Mouse (Mus musculus) left cerebral cortex, adult 9 months (tissue): ENCODE measurements around the gene Mbd6.

Experiments
- DNase-seq, 2 experiments: peaks; one replicate each; pipeline ENCODE4 v3.0.0; 2022; ENCODE audit warnings: low spot score in 2 of 2

Mbd6 gene

DNA sequence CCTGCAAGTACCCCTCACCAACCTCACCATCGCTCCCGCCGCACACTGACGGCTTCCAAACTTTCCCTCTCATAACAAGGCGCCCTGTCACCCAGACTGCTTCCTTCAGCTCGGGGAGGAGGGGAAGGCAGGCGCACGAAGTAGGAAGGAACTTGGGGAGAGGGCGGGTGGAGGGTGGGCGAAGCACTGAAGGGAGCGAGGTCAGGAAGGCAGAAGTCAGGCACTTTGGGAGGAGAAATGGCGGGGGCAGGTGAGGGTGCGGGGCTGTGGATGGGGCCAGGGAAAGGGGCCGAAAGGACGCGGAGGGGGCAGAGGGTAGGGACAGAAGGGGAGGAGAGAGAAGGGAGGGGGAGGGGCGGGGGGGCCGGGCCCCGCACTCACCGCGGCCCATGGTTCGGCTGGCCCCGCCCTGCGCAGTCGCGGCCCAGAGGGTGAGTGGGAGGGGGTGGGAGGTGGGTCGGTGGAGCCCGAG, 454 bp downstream of the Mbd6 start:
- DNase-seq, result peak in 1 of 2 experiments; percentile 50

DNA sequence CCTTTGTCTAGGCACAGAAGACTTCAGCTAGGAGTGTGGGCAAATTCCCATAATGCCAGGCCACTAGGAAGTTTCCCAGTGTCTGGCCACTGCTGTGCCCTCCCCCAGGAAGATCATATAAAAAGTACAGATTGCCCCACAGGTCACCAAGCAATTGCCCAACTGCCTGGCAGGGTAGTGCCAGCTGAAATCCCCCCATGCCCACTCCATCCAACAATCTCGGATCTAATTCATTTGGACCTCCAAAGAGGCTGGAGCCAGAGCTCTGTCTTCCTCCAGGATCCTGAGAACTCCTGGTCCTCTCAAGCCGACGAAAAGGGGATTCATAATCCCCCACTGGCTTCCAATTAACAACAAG, 903 bp downstream of the Mbd6 start:
- DNase-seq, result no peak

DNA sequence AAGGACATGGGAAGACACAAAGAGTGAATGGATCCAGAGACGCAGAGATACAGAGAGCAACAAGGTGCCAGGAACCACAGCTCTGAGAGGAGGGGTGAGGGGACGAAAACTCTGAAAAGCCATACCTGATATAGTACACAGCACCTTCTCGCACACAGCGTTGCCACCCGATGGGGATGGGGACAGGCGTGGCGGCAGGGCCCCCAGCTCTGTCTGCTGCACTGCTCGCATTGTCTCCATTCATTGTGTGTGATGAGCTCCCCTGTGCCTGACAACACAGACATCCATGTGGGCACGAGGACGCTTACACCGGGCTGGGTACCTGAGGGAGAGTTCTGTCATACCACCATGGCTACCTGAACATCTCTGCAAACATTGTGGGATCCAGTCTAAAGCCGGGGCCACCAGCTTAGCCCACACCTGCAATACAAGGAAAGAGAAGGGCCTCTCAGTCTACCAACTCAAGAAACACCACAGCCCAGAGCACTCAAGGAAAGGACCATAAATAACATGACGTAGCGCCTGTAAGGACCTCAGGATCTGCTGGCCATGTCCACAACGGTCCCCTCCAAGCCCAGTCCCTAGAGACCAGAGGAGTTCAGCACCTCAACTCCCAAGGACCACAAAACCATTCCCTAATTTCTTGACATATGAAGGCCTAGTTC, 1.4 kb downstream of the Mbd6 start:
- DNase-seq, result no peak

DNA sequence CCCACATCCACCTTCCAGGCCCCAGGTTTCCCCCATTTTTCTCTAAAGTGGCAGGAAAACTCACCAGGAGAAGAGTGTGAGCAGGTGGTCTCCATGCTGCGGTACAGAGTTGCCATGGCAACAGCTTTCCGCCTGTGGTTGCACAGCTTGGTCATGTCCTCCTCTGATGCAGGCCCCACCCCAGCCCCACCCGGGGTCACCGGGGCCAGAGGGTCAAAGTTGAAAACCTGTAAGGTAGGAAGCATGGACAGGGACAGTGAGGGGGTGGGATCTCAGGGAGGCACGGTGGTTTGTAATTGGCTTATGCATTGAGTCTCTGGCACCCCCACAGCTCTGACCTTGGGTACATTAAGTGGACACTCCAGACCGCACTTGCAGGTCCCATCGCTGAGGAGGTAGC, 2.1 kb downstream of the Mbd6 start:
- DNase-seq, result no peak

DNA sequence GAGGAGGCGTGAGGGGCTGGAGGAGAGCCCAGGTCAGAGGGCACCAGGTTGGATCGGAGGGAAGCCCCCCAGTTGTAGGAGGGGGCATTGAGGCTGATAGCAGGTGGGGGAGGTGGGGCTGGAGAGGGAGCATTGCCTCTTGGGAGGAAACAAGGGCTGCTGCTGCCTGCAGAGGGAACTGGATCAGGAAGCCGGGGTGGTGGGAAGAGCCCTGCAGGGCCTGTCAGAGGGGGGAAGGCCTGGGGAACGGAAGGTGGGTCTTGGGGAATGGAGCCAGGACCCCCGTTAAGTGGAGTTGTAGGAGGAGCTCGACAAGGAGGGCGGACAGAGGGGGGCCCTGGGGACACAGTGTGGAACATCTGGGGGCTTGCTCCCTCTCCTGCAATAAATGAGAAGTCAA, 2.6 kb downstream of the Mbd6 start:
- no peak for DNase-seq

DNA sequence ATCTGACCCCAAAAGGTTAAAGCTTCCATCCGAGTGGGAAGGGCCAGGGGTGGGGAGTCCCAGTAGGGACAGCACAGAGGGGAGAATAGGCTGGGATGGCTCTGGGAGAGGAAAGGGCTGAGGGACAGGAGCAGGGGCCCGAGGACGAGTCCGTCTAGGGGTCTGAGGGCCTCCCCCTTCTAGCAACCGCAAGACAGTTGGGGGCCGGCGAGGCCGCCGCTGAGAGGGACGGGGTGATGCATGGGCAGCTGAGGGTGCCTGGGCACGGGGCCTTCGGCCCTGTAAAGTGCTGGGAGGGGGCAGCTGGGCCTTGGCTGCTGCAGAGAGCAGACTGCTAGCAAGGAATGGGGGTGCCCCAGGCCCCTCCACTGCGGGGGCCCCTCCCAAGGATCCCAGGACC, 3.2 kb downstream of the Mbd6 start:
- no peak for DNase-seq

DNA sequence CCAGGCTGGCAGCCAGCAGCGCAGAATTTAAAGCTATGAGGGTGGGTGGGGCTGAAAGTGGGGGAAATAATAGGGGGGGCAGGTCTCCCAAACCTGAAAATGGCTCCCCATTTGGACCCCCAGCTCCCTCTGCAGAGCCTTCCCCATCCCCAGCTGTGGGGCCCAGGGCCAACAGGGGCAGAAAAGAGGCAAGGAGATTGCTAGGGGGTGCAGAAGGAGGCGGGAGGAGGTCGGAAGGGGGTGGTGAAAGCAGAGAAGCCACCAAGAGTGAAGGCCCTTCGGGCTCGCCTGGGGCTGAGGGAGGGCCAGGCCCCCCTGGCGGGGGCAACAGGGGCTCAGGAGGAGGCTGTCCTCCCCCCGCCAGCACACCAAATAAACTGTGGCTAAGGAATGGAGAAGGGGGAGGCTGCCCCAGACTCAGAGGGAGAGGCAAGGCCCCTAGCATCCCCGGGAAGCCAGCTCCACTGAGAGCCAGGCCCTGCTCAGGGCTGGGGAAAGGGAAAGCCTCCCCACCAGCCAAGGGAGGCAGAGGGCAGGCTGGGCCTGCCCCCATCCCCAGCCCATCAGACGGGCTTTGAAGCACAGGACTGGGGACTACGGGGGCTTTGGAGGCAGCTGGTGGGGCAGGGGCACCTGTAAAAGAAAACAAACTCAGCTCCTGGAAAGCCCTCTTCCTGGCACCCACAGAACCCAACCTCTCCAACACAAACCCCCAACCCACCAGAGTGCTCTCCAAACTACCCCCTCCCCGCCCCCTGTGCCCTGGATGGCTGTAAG, 3.9 kb downstream of the Mbd6 start:
- no peak for DNase-seq

DNA sequence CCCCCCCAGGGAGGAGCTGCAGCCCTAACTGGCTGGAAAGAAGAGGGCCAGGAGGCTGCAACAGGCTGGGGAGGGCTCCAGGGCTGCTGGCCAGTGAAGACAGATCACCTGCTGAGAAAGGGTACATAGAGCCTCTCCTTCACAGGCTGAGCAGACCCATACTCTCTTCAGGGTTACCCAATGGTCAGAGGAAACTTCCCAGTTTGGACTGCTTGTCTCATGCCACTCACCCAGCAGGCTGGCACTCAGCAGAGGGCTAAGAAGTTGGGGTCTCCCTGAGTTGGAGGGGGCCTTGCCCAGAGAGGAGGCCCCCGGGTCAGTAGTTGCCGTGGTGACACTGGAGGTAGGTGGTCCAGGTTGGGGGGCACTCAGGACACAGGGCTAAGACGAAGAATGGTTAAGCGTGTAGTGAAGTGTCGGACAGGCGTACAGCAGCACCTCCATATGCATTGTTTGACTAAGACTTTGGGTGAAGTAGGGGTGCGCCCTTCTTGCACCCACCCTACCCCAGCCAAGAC, 4.7 kb downstream of the Mbd6 start:
- DNase-seq, result no peak

DNA sequence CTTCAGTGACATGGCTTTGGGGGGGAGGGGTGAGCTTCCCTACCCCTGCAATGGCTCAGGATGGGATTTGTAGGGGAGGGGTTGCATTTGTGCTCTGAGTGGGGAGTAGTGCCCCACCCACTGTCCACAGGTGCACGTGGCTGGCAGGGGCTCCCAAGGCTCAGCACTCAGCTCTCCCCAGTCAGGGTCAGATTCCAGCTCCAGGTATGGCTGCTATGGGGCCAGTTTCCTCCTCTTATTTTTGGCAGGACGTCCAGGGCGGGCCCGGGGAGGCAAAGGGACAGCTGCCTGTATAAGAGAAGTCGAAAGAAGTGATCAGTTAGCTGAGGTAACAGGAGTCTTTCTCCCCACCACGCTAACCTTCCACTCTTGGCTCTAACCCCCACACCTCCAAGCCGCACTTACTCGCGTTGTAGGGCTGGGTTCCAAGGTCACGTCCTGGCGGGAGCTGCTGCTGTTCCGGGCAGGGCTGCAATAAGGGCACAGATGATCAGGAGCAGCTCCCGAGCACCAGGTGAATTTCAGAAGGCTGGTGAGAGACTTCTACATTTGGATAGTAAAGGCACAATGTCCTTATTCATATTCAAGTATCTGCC, 6.1 kb downstream of the Mbd6 start:
- no peak for DNase-seq

DNA sequence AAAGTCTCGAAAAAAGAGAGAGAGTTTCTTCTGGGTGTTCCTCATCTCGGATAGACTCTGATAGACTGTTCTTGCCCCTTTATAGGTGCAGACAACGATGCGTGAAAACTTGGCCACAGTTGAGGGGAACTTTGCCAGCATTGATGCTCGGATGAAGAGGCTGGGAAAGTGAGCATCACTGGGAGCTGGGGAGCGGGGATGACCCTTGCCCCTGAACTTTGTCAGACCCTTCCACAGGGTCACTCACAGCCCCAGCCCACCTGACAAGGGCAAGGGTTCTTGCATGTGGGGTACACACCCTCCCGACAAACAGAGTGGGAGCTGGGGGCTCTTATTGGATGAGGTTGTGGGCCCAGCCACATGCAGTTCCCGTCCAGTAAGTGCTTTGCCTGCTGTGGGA, 7.5 kb downstream of the Mbd6 start:
- DNase-seq, result no peak

DNA sequence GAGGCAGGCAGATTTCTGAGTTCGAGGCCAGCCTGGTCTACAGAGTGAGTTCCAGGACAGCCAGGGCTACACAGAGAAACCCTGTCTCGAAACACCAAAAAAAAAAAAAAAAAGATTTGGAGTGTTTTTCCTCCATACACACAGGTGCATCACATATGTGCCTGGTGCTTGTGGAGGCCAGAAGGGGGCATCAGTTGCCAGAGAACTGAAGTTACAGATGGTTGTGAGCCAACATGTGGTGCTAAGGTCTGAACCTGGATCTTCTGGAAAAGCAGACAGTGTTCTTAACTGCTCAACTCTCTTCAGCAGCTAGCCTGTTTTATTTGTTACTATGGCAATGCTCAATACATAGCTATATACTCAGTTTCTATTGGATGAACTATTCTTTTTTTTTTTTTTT, 9.1 kb downstream of the Mbd6 start:
- no peak for DNase-seq

DNA sequence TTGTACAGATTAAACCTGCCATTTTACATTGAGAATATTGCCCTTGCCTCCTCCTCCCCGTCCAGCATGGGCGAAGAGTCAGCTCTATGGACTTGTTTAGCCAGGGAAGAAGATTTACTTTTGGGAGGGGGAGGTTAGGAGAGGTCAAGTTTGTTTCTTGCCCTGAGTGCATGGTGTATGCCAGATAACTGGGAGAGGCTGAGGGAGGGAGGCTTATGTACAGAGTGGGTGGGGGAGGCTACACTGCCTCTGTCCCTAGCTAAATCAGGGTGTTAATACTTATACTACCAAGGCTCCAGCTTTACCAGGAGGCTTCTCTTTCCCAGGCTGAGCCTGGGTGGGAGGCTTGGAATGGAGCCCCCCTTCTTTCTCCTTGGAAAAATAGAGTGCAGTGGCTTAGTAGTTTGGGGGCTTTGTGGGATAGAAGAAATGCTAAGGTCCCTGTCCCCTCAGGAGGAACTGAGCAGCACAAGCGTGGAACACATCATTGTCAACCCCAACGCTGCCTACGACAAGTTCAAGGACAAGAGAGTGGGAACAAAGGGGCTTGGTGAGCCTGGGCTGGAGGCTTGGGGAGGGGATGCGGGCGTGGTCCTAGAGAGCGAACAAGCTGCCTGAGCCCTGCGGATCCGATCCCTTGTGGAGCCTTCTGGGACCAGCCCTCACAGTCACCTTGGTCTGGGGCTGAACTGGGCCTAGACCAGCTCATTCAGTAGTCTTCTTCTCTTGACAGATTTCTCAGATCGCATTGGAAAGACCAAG, 14.4 kb downstream of the Mbd6 start:
- DNase-seq, result no peak

DNA sequence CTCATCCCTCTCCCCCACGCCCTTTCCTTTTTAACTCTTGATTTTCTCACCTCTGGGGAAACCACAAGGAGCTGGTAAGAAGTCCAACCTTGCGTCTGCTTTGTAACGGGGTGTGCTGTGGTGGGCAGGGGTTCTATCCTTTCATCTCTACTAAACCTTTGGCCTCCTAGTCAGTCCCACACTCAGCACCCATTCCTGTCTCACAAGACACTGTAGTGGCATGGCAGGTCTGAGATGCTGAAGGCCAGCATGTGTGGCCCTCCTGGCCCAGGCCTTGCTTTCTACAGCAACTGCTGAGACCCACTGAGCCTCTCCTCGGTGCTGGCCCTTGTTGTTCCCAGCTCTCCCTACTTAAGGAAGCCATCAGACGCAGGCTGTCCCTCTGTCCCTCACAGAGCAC, 16.4 kb downstream of the Mbd6 start:
- DNase-seq, result no peak

DNA sequence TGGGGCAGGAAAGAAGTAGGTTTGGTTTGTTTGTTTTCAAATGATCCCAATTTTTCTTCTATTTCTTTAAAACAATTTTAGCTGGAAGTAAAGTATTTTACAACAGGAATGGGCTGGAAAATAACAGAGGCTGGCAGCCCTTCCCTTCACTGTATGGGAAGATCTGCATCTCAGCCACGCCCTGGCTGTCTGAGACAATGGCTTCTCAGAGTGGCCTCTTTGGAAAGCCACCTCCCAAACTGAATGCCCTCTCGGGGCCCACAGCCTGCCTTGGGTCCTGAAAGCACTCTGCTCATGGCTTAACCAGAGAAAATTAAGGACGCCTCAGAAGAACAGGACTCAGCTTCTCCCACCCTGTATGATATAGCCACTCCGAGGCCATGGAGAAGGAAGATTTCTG, 18.9 kb downstream of the Mbd6 start:
- DNase-seq, result no peak

DNA sequence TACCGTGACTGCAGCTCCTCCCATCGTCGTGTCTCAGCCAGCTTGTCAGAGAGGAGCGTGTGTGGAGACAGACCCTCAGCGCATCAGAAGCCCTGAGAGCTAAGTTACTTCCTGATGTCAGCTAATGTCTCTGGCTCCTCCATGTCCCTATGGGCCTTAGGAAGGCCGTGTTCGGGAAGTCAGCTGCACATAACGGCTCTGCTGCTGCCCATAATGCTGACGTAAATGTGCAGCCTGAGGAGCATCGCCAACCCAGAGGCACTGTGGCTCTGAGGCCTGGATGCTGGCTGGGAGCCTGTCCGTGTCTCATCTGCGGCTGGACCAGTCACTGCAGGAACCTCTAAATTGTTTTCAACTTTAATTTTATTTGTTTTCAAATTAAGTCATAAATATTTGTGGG, 19.8 kb downstream of the Mbd6 start:
- DNase-seq, result no peak

DNA sequence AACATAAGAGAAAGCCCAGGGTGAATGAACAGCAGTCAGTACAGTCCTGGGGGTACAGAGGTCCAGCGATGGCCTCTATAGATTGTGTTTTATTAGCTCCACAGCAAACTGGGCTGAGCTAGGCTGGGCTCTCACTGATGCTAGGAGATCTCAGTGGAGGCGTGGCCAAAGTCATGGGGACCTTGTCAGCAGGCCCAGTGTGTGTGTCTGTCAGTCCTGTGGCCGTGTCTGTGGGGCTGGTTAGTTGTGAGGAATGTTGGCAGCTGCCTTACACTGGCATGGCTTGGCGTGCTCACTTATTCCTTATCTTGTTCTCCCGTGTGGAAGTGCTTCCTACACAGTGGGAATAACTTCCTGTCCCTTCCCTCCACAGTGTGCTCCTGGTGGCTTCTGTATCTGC, 20.4 kb downstream of the Mbd6 start:
- no peak for DNase-seq

DNA sequence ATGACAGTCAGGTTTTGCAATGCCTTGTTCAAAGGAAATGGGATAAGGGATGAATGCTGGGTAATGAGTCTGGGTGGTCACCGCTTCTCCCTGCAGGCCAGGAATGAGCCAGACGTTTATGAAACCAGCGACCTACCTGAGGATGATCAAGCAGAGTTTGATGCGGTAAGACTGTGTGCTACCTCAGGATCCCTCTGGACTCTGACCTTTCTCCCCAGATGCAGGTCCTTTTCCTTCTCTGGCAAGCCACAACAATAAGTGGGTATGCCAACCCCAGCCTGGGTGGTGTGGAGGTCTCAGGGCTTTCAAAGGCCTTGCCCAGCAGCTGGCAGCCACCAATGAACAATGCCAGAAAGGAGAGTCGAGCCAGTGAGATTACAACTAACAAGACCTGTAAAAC, 21.5 kb downstream of the Mbd6 start:
- no peak for DNase-seq

DNA sequence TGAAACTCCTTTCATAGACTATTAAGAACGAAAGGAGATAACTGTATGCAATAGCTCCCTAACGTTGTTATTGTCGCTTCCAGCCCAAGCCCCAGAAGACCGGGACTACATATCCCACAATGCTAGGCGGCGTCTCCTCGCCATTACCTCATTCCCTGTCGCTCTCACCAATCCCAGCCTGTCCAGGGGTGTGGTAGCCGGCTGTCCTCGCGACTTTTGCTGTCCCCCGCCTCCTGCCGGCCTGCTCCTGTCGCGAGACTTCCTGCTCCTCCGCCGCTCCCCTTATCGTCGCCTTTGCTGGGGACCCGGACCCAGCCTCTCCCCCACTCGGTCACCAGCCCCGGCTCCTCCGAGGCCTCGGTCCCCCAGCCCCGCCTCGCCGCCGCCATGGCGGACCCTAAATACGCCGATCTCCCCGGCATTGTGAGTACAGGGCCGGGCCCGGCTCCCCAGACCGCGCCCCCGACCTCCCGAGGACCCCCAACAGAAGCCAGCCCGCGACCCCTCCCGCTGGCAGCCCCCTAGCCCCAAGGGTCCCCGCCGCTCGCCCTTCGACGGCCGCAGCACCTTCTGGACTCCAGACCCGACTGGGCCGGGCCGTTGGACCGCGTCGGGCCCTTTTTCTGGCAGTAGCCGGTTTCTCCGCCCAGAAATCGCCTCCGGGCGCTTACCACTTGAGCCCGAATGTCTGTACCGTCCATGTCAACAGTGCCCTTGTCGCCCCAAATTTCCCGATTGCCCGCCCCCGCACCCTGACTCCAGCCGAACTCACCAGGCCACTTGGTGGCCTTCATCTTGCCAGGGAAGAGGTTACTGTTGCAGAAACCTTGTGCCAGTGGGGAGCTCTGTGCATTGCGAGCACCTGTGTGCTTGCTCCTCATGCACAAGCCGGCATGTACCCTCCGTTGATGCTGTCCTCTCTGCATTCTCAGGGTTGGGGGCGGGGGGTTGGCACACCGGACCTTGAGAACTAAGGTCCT, 22.4 kb downstream of the Mbd6 start, which contains the start of gene Dctn2:
TSS of gene Dctn2 (plus strand) at position 257 of the 980 bp plus-strand sequence.
- peak; percentile 92 to 96 for DNase-seq

DNA sequence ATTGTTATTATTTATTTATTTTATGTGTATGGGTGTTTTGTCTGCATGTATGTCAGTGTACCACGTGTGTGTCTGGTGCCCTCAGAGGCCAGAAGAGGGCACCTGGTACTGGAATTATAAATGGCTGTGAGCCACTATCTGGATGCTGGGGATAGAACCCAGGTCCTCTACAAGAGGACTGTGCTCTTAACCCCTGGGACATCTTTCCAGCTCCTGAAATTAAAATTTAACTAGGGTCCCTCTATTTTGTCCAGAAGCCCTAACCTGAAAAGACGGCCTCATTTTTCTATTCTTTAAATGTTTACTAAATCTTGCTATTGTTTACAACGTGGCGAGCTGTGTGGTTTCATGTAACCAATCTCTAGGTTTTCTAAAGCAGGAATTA, 23.1 kb downstream of the Mbd6 start:
- DNase-seq, result no peak

DNA sequence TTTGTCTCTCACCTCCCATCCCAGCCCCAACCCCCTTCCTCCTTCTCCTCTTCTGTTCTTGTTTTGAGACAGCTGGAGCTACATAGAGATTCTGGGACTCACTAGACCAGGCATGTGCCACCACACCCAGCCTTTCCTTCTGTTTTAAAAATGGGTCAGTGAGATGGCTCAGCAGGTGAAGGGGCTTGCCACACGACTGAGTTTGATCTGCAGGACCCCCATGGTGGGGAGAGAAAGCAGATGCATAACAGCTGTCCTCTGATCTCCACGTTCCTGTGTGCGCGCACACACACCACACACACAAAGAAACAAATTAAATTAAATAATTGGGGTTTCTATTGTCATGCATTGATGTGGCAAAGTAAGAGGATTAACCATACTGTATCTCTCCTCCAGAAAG, 23.8 kb downstream of the Mbd6 start:
- no peak for DNase-seq

DNA sequence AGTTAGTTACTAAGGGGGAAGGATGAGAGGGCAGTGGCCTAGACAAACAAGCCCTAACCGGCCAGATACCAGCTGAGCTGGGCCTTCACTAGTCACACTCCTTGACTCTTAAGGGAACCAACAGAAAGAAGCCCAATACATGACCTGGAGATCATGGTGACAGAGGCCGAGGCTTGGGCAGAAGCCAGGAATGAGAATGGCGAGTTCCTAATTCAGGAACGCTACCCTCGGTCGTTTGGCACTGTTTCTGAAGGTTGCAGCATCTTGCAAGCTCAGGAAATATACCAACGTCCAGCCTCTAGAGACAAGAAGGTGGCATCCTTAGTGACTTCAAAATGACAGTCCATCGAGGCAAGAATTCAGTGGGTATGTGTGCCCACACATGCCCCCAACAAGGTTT, 24.5 kb downstream of the Mbd6 start:
- no peak for DNase-seq
